Mouse (Mus musculus): ENCODE results near the gene Olfr1380. TPM values are rescaled to one million over a fixed set of nuclear protein-coding genes. Genes with fewer than 3 reads are reported as not detected.
"Not testable (repeated sequence)": the region's sequence is repeated elsewhere in the genome, so short reads cannot be mapped to it uniquely, and the experiment has no call there.

The Olfr1380 gene
- polyA plus RNA-seq, 1 experiment from 2014 or later: not detected

DNA sequence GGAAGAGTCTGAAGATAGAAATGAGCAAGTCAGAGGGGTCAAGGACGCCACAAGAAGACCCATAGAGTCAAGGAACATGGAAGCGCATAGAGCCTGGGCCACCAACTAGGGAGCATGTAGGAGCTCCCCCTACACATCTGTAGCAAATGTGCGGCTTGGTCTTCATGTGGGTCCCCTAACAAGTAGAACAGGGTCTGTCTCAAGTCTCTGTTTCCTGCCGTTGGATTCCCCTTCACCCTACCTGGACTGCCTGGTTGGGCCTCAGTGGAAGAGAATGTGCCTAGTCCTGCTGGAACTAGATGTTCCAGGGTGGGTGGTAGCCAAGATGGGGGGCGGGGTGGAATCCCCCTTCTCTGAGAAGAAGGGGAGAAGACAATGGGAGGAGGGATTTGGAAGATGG is 51.6 kb downstream of the Olfr1380 start:
- 65% methylated on average over 5 of the region's 5 CpGs for WGBS (ENCODE audit: insufficient replicate concordance)
- not testable (repeated sequence) for H3K9ac ChIP-seq; H3K4me1 ChIP-seq (replicated peaks); H3K9me3 ChIP-seq (replicated peaks); H3K27ac ChIP-seq (replicated peaks); ATAC-seq (ENCODE audit: insufficient read depth); H3K4me2 ChIP-seq; H3K36me3 ChIP-seq (replicated peaks); H3K4me3 ChIP-seq (replicated peaks)
- H3K27me3 ChIP-seq: peaks cover 58% of the 10 kb centered on the region

DNA sequence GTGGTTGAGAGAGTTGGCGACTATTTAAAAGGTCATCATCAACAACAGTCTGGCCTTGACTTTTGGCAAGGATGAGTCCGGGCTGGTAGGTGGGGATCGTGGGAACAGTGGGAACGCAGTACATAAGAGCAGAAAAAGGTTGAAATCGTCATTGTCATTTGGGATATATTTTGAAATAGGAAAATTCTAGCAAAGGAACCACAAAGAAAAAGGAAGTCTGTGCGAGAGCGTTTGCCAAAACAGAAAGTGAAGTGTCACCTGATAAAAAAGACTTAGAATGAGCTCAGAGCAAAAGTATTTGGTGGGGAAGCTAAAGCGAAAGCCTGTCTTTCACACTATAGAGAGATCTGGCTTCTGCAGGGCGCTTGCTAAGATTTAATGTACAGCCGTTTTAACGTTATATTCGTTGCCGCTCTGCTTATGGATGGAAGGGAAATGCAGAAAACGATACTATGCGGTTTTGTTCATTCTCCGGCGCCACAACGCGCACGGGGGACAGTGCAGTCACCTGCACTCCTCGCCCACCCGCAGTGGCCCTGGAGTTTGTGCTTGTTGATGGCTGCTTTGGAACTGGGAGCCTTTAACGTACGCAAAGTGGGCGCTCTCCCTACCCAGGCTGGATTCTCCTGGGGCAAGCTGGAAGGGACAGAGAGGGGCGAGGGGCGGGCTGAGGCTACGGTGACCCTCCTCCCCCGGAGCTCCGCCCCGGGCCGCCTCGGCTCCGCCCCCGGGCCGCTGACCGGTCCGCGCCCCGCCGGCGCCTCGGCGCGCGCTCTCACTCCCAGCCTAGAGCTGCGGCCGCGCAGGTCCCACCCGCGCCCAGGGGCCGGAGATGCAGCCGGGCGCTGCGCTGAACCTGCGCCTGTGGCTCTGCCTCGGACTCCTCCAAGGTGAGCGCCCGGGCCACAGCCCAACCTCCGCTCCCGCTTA is 52.5 kb downstream of the Olfr1380 start, which contains the start of gene Flt4:
TSS of gene Flt4 (plus strand) at position 326 of the 930 bp plus-strand sequence.
- H3K4me3 ChIP-seq (replicated peaks): peak within 1 kb of the TSS; percentile 47
- peak within 1 kb of the TSS; percentile 64 for H3K4me2 ChIP-seq
- not testable (repeated sequence) for H3K4me1 ChIP-seq (replicated peaks); H3K9me3 ChIP-seq (replicated peaks); H3K27ac ChIP-seq (replicated peaks); H3K36me3 ChIP-seq (replicated peaks); H3K9ac ChIP-seq
- H3K27me3 ChIP-seq: peaks cover 64% of the 10 kb centered on the region
- peak; percentile 62 for ATAC-seq (ENCODE audit: insufficient read depth)
- WGBS (ENCODE audit: insufficient replicate concordance): 3% methylated on average over 53 of the region's 61 CpGs

DNA sequence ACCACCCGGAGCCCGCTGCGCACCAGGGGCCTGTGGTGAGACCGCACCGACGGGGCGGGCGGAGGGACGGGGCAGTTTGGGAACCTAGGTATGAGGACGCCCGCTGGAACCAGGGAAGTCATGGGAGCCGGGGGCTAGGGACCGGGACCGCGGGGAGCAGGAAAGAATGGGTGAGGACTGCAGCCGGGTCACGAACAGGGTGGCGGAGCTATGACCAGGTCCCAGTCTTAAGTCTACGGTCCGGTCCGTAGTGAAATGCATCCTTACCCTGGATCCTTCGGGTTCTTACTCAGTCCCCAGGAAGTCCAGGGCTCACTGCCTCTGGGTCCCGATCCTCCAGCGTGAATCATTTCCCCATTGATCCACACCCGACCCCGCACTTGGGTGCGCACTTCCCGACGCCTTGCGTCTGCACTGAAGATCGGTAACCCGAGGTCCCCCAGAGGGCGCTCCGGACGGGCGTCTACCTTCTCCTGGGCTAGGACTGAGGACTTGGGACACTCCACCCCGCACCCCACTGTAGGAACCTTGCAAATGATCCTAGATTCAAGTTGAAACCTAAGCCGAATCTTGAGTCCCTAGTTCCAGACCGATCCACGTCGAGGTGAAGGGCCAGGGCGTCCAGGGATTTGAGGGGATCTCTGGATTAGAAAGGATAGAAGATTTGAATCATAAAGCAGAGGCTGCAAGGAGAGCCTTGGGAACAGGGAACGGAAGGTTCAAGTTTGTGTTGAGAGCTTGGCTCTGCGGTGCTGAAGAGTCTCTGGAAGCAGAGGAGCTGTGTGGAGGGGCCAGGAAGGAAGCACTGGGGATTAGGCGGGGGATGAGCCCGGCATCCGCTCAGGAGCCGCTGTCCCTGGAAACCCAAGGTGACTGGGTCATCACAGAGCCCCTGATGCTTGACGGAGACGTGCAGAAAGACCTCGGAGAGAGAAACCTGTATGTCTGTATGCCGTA is 53.5 kb downstream of the Olfr1380 start:
- not testable (repeated sequence) for H3K27ac ChIP-seq (replicated peaks); H3K4me1 ChIP-seq (replicated peaks); H3K9me3 ChIP-seq (replicated peaks); H3K9ac ChIP-seq; ATAC-seq (ENCODE audit: insufficient read depth); H3K36me3 ChIP-seq (replicated peaks)
- WGBS (ENCODE audit: insufficient replicate concordance): 2% methylated on average over 50 of the region's 52 CpGs
- Histone ChIP-seq H3K4me3 (replicated peaks) (peak overlapping the region; percentile 47), H3K27me3 (peaks cover 73% of the 10 kb centered on the region), H3K4me2 (peak overlapping the region; percentile 64)

DNA sequence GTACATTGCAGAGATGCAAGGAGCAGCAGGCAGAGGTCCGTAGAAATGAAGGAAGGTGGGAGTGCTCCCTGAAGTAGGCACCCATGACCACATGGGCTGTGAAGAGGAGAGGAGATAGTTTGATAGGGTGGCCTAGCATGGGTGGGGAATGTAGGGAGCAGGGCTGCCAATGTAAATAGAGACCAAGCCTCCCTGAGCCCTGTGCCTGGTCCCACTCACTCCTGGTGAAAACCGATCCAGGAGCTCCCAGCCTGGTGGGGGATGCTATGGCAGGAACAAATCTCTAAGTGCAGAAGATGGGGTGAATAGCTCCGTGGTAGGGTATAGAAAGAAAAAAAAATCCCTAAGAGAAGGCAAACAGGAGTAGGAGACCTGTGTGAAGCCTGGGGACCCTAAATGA is 54.7 kb downstream of the Olfr1380 start:
- not testable (repeated sequence) for H3K9me3 ChIP-seq (replicated peaks); H3K27ac ChIP-seq (replicated peaks); ATAC-seq (ENCODE audit: insufficient read depth); H3K9ac ChIP-seq; H3K36me3 ChIP-seq (replicated peaks); H3K4me2 ChIP-seq; H3K4me3 ChIP-seq (replicated peaks); H3K4me1 ChIP-seq (replicated peaks)
- H3K27me3 ChIP-seq: peaks cover 77% of the 10 kb centered on the region
- WGBS (ENCODE audit: insufficient replicate concordance): 25% methylated on average over 3 of the region's 3 CpGs

DNA sequence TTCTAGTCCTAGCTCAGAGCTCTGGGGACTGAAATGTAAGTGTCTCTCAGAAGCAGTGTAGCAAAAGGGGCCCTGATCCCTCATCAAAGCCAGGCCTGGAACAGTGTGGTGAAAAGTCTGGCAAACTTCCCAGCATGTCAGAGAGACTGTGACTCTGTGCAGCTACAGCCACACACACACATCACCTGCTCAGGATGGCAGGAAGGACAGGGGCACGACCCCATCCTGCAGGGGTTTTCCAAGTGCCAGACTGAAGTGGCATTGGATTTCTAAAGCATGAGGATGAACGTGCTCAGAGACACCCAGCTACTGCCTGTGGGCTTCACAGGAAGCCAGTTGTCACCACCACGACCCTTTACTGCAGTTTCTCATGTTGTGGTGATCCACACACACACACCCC is 55.5 kb downstream of the Olfr1380 start:
- Histone ChIP-seq H3K27me3 (peaks cover 74% of the 10 kb centered on the region), H3K36me3 (replicated peaks) (no peaks in the 10 kb centered on the region), H3K4me1 (replicated peaks) (peaks cover 4% of the 10 kb centered on the region; the same call in 1 of the 2 replicates), H3K9ac (no peak overlapping the region), H3K4me2 (no peak overlapping the region), H3K27ac (replicated peaks) (no peak overlapping the region), H3K9me3 (replicated peaks) (no peaks in the 10 kb centered on the region), H3K4me3 (replicated peaks) (no peak overlapping the region)
- WGBS (ENCODE audit: insufficient replicate concordance): 8% methylated on average over 3 of the region's 3 CpGs
- no peak for ATAC-seq (ENCODE audit: insufficient read depth)

DNA sequence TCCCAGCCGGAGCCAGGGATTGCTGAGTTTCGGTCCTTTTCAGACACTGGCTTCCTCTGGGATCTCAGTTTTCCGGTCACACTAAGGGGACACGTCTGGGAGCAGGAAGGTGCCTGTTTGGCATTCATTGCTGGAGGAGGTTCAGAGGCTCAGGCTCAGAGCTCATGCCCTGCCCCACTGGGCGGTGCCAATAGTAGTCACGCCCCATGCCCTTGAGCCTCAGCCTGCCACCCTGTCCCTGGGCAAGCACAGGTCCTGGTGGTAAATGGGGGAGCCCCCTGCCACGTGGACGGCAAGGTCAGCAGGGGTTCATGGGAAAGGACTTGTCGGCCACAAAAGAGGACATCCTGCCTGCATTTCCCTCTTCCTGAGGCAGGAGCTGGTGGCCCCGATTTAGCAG is 56.7 kb downstream of the Olfr1380 start:
- Histone ChIP-seq H3K9me3 (replicated peaks) (no peaks in the 10 kb centered on the region), H3K4me3 (replicated peaks) (no peak overlapping the region), H3K27me3 (peaks cover 64% of the 10 kb centered on the region), H3K36me3 (replicated peaks) (no peaks in the 10 kb centered on the region), H3K9ac (no peak overlapping the region), H3K4me2 (no peak overlapping the region), H3K4me1 (replicated peaks) (peaks cover 4% of the 10 kb centered on the region; the same call in 1 of the 2 replicates), H3K27ac (replicated peaks) (no peak overlapping the region)
- ATAC-seq (ENCODE audit: insufficient read depth): peak; percentile 50; the same call in 1 of the 2 replicates
- 2% methylated on average over 10 of the region's 10 CpGs for WGBS (ENCODE audit: insufficient replicate concordance)

Other genes starting within 250 kb of the Olfr1380 start
- not detected in 2 replicates for gene Olfr1391, start 234.1 kb upstream of the Olfr1380 start, polyA plus RNA-seq (2015; fragmentation: Nextera tagmentation; extraction: Ambion mirVana)
- not detected in 2 replicates for gene Olfr1390, start 221.7 kb upstream of the Olfr1380 start, polyA plus RNA-seq (2015; fragmentation: Nextera tagmentation; extraction: Ambion mirVana)
- not detected in 2 replicates for gene Olfr1389, start 133.8 kb upstream of the Olfr1380 start, polyA plus RNA-seq (2015; fragmentation: Nextera tagmentation; extraction: Ambion mirVana)
- 0.06 TPM in 1 of 2 replicates, not detected in the other for gene Olfr1388, start 120.3 kb upstream of the Olfr1380 start, polyA plus RNA-seq (2015; fragmentation: Nextera tagmentation; extraction: Ambion mirVana)
- gene Olfr1387, start 101.5 kb upstream of the Olfr1380 start, polyA plus RNA-seq (2015; fragmentation: Nextera tagmentation; extraction: Ambion mirVana): not detected in 2 replicates
- not detected in 2 replicates for gene Olfr1386, start 91.8 kb upstream of the Olfr1380 start, polyA plus RNA-seq (2015; fragmentation: Nextera tagmentation; extraction: Ambion mirVana)
- gene Olfr1385, start 67.8 kb upstream of the Olfr1380 start, polyA plus RNA-seq (2015; fragmentation: Nextera tagmentation; extraction: Ambion mirVana): not detected in 2 replicates
- gene Olfr1384, start 50.2 kb upstream of the Olfr1380 start, polyA plus RNA-seq (2015; fragmentation: Nextera tagmentation; extraction: Ambion mirVana): not detected in 2 replicates
- not detected in 2 replicates for gene Olfr1383, start 37.2 kb upstream of the Olfr1380 start, polyA plus RNA-seq (2015; fragmentation: Nextera tagmentation; extraction: Ambion mirVana)
- not detected in 2 replicates for gene Olfr1382, start 28.6 kb upstream of the Olfr1380 start, polyA plus RNA-seq (2015; fragmentation: Nextera tagmentation; extraction: Ambion mirVana)
- gene Olfr1381, start 13.4 kb upstream of the Olfr1380 start, polyA plus RNA-seq (2015; fragmentation: Nextera tagmentation; extraction: Ambion mirVana): not detected in 2 replicates
- 2.9 and 3.8 TPM in 2 replicates for gene Flt4, start 52.4 kb downstream of the Olfr1380 start, polyA plus RNA-seq (2015; fragmentation: Nextera tagmentation; extraction: Ambion mirVana)
- gene Scgb3a1, start 106.7 kb downstream of the Olfr1380 start, polyA plus RNA-seq (2015; fragmentation: Nextera tagmentation; extraction: Ambion mirVana): 0.20 TPM in 1 of 2 replicates, not detected in the other
- 18.7 and 18.8 TPM in 2 replicates for gene Cnot6, start 155.8 kb downstream of the Olfr1380 start, polyA plus RNA-seq (2015; fragmentation: Nextera tagmentation; extraction: Ambion mirVana)
- 0.73 and 0.74 TPM in 2 replicates for gene Gfpt2, start 237.3 kb downstream of the Olfr1380 start, polyA plus RNA-seq (2015; fragmentation: Nextera tagmentation; extraction: Ambion mirVana)

Data from liver, embryonic 15.5 days (tissue).